Mouse (Mus musculus) hindbrain, embryonic 13.5 days (tissue): ENCODE results near the gene Zfp385c. TPM values are rescaled to one million over a fixed set of nuclear protein-coding genes. Genes with fewer than 3 reads are reported as not detected.

Experiments
- ATAC-seq: fragments of 200-750 bp; cut with Nextera tagmentation; 2 replicates; pipeline ENCODE4 v1.8.0; 2017; ENCODE audit warnings: moderate TSS enrichment; ENCODE audit not compliant: low FRiP score
- H3K27ac ChIP-seq: fragments of 300-500 bp; sonication (generic); 2 replicates; pipeline ENCODE4 v1.5.1; 2015; ENCODE audit warnings: inconsistent platforms, mild to moderate bottlenecking, moderate library complexity
- H3K27me3 ChIP-seq: fragments of 300-500 bp; sonication (generic); 2 replicates; pipeline ENCODE4 v1.6.1; 2015; ENCODE audit warnings: mild to moderate bottlenecking, inconsistent platforms
- H3K36me3 ChIP-seq: fragments of 300-500 bp; sonication (generic); 2 replicates; pipeline ENCODE4 v1.6.1; 2015; ENCODE audit warnings: mild to moderate bottlenecking, inconsistent platforms
- H3K4me1 ChIP-seq: fragments of 300-500 bp; sonication (generic); replicated peaks from 2 replicates; pipeline ENCODE4 v1.6.1; 2015; ENCODE audit warnings: inconsistent platforms
- H3K4me2 ChIP-seq: fragments of 300-500 bp; sonication (generic); 2 replicates; pipeline ENCODE4 v1.6.1; 2015; ENCODE audit warnings: inconsistent platforms, mild to moderate bottlenecking, moderate library complexity
- H3K4me3 ChIP-seq: fragments of 300-500 bp; sonication (generic); 2 replicates; pipeline ENCODE4 v1.5.1; 2015; ENCODE audit warnings: mild to moderate bottlenecking, inconsistent platforms
- H3K9ac ChIP-seq: fragments of 300-500 bp; sonication (generic); 2 replicates; pipeline ENCODE4 v1.6.1; 2015; ENCODE audit warnings: mild to moderate bottlenecking, inconsistent platforms
- H3K9me3 ChIP-seq: fragments of 300-500 bp; sonication (generic); 2 replicates; pipeline ENCODE4 v1.6.1; 2016; ENCODE audit warnings: inconsistent platforms
- WGBS: fragments of 180-500 bp; shearing (Covaris S2); methylation state at CpG from one replicate; pipeline ENCODE4 v1.1.7; 2015; 5-methylcytosine and 5-hydroxymethylcytosine counted together
- polyA plus RNA-seq: library from polyadenylated mRNA; unstranded; fragments of >200 nt; fragmentation: Nextera tagmentation; extraction: Ambion mirVana; gene quantifications from 2 replicates; pipeline ENCODE4 v1.2.1, GENCODE M21; 2015

Zfp385c gene
- polyA plus RNA-seq, 1 experiment from 2014 or later, result 0.13 TPM

DNA sequence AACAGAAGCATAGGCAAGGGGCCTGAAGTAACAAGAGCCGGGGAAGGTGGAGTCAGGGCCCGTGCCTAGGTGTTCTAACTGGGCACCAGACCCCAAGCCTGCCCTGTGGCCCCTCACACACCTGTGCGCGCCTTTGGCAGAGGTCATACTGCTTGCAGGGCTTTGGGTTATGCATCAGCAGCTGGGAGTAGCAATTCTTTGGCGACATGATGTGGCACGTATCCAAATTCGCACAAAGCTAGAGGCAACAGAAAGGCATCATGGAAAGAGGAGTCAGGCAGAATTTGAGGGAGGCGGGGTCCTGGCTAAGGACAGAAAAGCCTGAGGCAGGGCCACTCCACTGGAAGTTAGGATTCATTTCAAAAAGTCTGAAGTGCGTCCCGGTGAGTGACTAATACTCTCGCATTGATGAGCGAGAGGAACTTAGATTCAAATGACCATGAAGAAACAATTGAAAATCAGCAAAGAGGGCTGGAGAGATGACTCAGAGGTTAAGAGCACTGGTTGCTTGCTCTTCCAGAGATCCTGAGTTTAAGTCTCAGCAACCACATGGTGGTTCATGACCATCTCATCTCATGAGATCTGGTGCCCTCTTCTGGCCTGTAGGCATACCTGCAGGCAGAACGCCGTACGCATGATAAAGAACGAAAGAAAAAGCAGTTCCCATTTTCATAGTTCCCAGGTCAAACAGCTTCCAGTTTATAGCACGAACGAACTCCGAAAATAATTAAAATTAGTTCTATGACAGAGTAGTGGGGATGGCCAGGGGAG lies 10.0 kb upstream of the Zfp385c start:
- Histone ChIP-seq H3K4me2 (no peak overlapping the region), H3K27me3 (peaks cover 14% of the 10 kb centered on the region; the same call in 1 of the 2 replicates), H3K4me3 (no peak overlapping the region), H3K4me1 (peaks cover 10% of the 10 kb centered on the region), H3K9ac (no peak overlapping the region), H3K36me3 (peaks cover 30% of the 10 kb centered on the region), H3K9me3 (no peaks in the 10 kb centered on the region), H3K27ac (no peak overlapping the region)
- 40% methylated on average over 19 of the region's 19 CpGs for WGBS
- ATAC-seq, result 0 out of 2 replicates have a peak, but pooled peaks have one; percentile 52

DNA sequence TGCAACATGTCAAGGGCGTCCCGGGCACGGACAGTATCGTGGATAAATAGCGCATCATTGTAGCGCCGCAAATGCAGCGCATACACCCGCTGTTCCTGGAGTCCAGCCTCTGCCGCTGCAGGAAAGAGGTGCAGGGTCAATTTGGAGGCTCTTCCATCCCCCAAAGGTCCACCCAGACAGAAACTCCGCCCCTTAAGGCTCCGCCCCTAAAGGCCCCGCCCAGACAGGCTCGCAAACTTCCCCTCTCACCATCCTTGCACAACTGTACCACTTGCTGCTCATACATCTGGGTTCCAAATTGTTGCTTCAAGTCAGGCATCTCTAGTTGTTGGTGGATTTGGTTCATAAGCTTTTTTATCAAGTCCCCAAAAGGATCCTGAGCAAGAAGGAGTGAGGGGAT lies 9.0 kb upstream of the Zfp385c start:
- H3K36me3 ChIP-seq, result peaks cover 21% of the 10 kb centered on the region
- peaks cover 10% of the 10 kb centered on the region for H3K4me1 ChIP-seq
- no peaks in the 10 kb centered on the region for H3K9me3 ChIP-seq
- 0 out of 2 replicates have a peak overlapping the region, but pooled peaks have one; percentile 20 for H3K4me3 ChIP-seq
- H3K27ac ChIP-seq, result no peak overlapping the region
- 5% methylated on average over 14 of the region's 14 CpGs for WGBS
- no peak for ATAC-seq
- H3K27me3 ChIP-seq, result peaks cover 14% of the 10 kb centered on the region; the same call in 1 of the 2 replicates
- peak overlapping the region; percentile 60; the same call in 1 of the 2 replicates for H3K9ac ChIP-seq
- H3K4me2 ChIP-seq, result peak overlapping the region; percentile 34

DNA sequence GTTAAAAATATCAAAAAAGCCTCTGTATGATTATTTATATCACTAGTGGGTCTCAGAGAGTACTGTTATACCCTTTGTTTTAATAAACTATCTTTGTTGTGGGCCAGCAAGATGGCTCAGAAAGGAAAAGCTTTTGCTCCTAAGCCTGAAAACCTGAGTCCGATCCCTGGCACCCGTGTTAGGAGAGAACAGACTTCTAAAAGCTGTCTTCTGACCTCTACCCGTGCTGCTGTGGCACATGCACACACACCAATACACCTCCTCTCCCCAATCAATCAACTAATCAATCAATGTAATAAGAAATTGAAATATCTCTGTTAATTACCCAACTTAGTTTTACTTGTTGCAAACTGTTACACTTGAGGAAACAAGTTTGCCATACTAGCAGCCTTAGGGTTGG lies 8.5 kb upstream of the Zfp385c start:
- Histone ChIP-seq H3K9ac (no peak overlapping the region), H3K9me3 (no peaks in the 10 kb centered on the region), H3K27ac (no peak overlapping the region), H3K4me3 (no peak overlapping the region), H3K36me3 (peaks cover 15% of the 10 kb centered on the region), H3K4me1 (peaks cover 10% of the 10 kb centered on the region), H3K27me3 (peaks cover 14% of the 10 kb centered on the region; the same call in 1 of the 2 replicates), H3K4me2 (no peak overlapping the region; the same call in 1 of the 2 replicates)
- 76% methylated on average over 3 of the region's 3 CpGs for WGBS
- no peak for ATAC-seq

DNA sequence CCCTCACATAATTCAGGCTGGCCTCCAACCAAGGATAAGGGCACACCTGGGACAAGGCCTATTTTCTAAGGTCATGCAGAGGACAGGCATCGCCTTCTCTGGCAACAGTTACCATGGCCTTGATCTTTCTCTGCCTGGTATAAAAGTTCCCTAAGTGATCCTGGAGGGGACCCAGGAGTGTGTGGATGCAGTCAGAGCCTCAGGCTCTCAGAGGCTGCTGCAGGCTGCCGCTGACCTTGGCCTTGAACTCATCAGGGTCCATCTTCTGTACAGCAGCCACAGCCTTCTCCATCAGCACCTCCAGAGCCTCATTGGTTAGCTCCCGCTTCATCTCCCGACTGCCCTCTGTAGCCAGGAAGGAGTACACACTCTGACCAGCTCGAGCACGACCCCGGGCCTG lies 5.7 kb upstream of the Zfp385c start:
- Histone ChIP-seq H3K4me2 (no peak overlapping the region), H3K9me3 (no peaks in the 10 kb centered on the region), H3K27me3 (peaks cover 20% of the 10 kb centered on the region), H3K4me3 (no peak overlapping the region), H3K4me1 (peaks cover 14% of the 10 kb centered on the region), H3K36me3 (no peaks in the 10 kb centered on the region), H3K9ac (0 out of 2 replicates have a peak overlapping the region, but pooled peaks have one; percentile 4), H3K27ac (no peak overlapping the region)
- no peak for ATAC-seq
- 77% methylated on average over 7 of the region's 7 CpGs for WGBS

DNA sequence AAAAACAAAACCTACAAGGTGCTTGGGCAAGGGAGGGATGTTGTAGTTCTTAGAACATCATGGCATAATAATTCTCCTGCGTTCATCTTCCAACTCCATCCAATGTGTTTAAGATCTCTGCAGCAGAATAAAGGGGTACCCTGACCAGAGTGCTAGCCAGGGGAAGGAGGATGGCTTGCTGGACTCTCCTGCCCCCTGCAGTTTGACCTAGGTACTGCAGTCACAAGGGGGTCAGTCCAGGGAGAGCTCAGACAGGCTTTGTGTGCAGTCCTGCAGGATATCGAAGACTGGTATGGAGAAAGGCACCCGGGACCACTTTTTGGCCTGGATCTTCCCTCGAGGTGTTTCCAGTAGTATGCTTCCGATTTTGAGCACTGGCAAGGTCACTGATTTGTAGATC lies 2.7 kb upstream of the Zfp385c start:
- Histone ChIP-seq H3K27ac (no peak overlapping the region), H3K4me1 (peaks cover 18% of the 10 kb centered on the region), H3K4me2 (no peak overlapping the region), H3K36me3 (no peaks in the 10 kb centered on the region), H3K4me3 (no peak overlapping the region), H3K9ac (no peak overlapping the region), H3K27me3 (peaks cover 38% of the 10 kb centered on the region), H3K9me3 (no peaks in the 10 kb centered on the region)
- 24% methylated on average over 5 of the region's 5 CpGs for WGBS
- ATAC-seq, result no peak

DNA sequence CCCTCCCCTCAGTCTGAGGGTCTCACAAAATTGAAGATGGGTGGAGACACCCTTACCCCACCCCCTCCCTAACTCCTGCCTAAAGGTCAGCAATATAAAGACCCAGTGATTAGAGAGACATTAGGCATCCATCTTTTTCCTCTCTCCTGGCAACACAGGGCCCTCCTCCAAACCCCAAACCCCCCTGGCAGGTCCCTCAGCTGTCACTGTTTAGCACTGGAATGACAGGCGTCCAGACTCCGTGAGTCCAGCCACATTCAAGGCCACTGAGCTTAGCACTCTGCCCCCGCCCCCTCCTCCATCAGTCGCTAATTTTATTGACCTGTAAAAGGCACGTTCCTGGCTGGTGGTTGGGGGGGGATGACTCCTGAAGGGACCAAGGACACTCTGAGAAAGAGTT lies 899 bp upstream of the Zfp385c start:
- no peak overlapping the region for H3K27ac ChIP-seq
- H3K27me3 ChIP-seq, result peaks cover 41% of the 10 kb centered on the region
- H3K4me2 ChIP-seq, result no peak overlapping the region
- no peaks in the 10 kb centered on the region for H3K9me3 ChIP-seq
- H3K36me3 ChIP-seq, result no peaks in the 10 kb centered on the region
- ATAC-seq, result no peak
- no peak overlapping the region for H3K9ac ChIP-seq
- H3K4me1 ChIP-seq, result peaks cover 18% of the 10 kb centered on the region
- WGBS, result 33% methylated on average over 5 of the region's 5 CpGs
- H3K4me3 ChIP-seq, result no peak overlapping the region

DNA sequence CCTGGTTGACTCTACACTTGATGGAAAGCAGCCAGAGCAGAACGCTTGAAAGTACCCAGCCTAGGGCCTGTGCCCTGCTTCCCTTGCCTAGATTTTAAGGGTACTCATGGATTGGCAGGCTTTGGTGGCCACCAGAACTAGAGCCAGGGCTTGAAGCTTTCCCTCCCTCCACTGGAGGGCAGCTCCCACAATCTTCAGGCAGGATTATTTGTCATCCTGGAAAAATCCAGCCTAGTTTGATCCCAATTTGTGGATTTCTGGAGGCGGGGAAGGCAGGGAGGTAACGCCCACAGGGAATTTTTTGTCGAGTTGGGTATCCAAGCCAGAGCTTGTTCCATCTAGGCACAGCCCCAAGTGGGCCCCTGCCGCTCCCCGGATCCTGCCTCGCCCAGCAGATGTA lies 1.9 kb downstream of the Zfp385c start:
- no peak overlapping the region for H3K4me2 ChIP-seq
- ATAC-seq, result no peak
- peaks cover 18% of the 10 kb centered on the region for H3K4me1 ChIP-seq
- H3K27me3 ChIP-seq, result peaks cover 41% of the 10 kb centered on the region
- H3K4me3 ChIP-seq, result no peak overlapping the region
- no peaks in the 10 kb centered on the region for H3K36me3 ChIP-seq
- H3K9me3 ChIP-seq, result no peaks in the 10 kb centered on the region
- no peak overlapping the region for H3K27ac ChIP-seq
- WGBS, result 75% methylated on average over 7 of the region's 7 CpGs
- no peak overlapping the region for H3K9ac ChIP-seq

DNA sequence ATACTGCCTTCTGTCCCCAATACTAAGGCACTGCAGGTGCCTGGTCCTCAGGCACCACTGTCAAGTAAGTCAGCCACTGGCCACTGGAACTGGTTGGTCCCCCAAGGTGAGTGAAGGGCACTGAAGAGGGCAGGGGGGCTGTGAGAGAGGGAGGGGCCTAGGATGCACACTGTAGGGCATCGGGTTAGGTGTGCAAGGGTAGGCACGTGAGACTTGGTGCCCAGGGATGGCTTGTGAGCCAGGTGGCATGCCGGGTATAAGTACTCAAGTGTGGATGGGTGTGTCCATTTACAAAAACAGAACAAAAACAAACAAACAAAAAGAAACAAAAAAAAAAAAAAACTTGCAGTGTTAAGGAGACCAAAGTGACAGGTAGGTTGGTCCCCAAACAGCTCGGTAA lies 3.8 kb downstream of the Zfp385c start:
- Histone ChIP-seq H3K4me2 (no peak overlapping the region), H3K36me3 (no peaks in the 10 kb centered on the region), H3K9ac (no peak overlapping the region), H3K9me3 (no peaks in the 10 kb centered on the region), H3K4me3 (no peak overlapping the region), H3K27ac (no peak overlapping the region), H3K27me3 (peaks cover 38% of the 10 kb centered on the region), H3K4me1 (peaks cover 18% of the 10 kb centered on the region)
- ATAC-seq, result no peak
- WGBS, result 81% methylated on average over 4 of the region's 4 CpGs

DNA sequence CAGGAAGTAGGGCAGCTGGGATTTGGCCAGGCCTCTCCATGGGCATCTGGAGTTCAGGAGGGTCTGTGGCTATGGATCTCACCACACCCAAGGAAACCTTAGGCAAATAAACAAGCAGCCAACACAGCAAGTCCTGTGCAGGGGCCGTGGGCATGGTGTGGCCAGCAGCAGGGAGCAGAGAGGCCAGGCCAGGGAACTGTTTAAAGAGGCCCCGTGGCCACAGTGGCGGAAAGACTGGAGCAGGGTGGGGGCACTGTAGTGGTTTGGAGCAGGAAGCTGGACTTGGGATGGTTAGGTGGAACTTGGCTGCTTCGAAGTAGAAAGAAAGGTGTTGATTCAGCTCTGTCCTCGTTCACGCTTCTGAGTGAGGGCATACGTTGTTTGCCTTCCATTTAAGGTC lies 5.0 kb downstream of the Zfp385c start:
- no peaks in the 10 kb centered on the region for H3K9me3 ChIP-seq
- WGBS, result 85% methylated on average over 7 of the region's 7 CpGs
- H3K9ac ChIP-seq, result no peak overlapping the region
- H3K4me2 ChIP-seq, result no peak overlapping the region
- peaks cover 26% of the 10 kb centered on the region for H3K27me3 ChIP-seq
- H3K27ac ChIP-seq, result no peak overlapping the region
- no peak overlapping the region for H3K4me3 ChIP-seq
- ATAC-seq, result no peak
- no peaks in the 10 kb centered on the region for H3K36me3 ChIP-seq
- peaks cover 7% of the 10 kb centered on the region for H3K4me1 ChIP-seq

DNA sequence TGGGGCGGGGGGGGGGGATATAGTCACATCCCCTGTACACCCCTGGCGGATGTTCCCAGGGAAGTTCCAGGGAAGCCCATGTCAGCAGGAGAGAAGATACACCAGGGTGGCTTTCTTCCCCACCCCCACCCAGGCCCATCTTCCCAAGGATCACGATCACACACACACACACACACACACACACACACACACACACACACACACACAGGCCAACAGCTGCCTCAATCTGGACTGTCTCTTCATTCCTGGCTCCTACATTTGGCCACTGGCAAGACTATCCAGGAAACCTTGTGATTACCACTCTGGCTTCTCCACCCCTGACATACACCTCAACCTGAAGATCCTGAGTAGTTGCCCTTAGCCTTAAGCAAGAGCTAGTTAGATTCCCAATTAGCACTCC lies 6.9 kb downstream of the Zfp385c start:
- H3K27ac ChIP-seq, result no peak overlapping the region
- no peaks in the 10 kb centered on the region for H3K9me3 ChIP-seq
- no peak for ATAC-seq
- 88% methylated on average over 2 of the region's 3 CpGs for WGBS
- no peaks in the 10 kb centered on the region for H3K4me1 ChIP-seq
- H3K4me3 ChIP-seq, result no peak overlapping the region
- no peaks in the 10 kb centered on the region for H3K36me3 ChIP-seq
- no peak overlapping the region for H3K4me2 ChIP-seq
- H3K9ac ChIP-seq, result no peak overlapping the region
- peaks cover 7% of the 10 kb centered on the region for H3K27me3 ChIP-seq

DNA sequence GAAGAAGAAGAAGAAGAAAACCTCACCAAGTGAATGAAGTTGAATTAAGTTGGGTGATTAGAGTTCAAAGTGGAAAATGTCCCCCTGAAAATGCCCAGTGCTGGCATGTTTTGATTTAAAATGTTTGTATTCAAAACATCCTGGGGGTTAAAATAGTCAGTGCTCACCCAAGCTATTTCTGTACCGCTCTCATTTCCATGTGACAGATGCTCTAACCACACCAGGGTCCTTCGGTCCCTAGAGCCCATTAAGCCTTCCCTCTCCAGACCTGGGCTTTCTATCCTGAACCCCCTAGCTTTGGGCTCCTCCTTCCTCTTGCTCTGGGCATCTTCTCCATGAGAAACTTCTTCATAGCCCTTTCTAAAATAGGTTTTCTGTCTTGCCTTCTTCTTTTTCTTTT lies 8.2 kb downstream of the Zfp385c start:
- Histone ChIP-seq H3K9ac (no peak overlapping the region), H3K27me3 (no peaks in the 10 kb centered on the region), H3K36me3 (no peaks in the 10 kb centered on the region), H3K4me1 (no peaks in the 10 kb centered on the region), H3K27ac (no peak overlapping the region), H3K9me3 (no peaks in the 10 kb centered on the region), H3K4me2 (no peak overlapping the region), H3K4me3 (no peak overlapping the region)
- ATAC-seq, result no peak
- WGBS, result 77% methylated on average over 2 of the region's 2 CpGs

DNA sequence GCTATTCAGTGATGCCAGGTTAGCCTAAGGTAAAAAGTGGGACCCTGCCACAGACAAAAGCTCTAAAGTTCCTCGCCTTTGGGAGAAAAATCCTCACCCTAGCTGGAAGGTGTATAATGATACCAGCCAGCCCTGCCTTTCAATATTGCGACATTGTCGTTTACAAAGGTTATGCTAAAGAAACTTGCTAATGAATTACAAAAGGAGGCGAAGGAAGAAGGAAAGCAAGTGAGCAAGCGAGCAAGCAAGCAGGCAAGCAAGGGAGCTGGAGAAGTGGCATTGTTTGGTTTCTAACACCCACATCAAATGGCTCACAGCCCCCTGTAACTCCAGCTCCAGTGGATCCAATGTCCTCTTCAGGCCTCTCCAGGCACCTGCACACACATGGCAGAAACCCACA lies 9.7 kb downstream of the Zfp385c start:
- Histone ChIP-seq H3K27ac (no peak overlapping the region), H3K9me3 (no peaks in the 10 kb centered on the region), H3K4me3 (no peak overlapping the region), H3K9ac (no peak overlapping the region), H3K36me3 (no peaks in the 10 kb centered on the region), H3K4me1 (no peaks in the 10 kb centered on the region), H3K27me3 (no peaks in the 10 kb centered on the region), H3K4me2 (no peak overlapping the region)
- ATAC-seq, result no peak
- 67% methylated on average over 5 of the region's 5 CpGs for WGBS

DNA sequence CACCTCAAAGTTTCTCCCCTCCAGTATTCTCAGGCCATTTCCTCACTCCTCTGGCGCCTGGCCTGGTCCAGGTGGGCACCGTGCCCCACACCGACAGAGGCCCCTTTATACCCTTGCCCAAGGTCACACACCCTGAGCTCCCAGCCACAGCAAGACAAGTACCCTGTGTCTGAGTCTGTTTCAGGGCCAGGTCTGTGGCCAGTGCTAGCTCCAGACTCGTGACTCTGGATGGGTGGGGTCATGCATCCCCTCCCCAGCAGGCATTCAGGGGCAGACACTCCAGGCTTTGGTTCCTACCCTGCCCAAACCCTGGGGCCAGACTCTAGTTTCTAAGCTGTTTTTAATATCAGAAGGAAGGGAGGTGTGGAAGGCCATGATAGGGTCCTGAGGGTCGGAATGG lies 10.4 kb downstream of the Zfp385c start:
- WGBS, result 78% methylated on average over 5 of the region's 5 CpGs

More for the DNA sequence above, 10.4 kb downstream of the Zfp385c start:
- Histone ChIP-seq H3K4me2 (no peak overlapping the region), H3K36me3 (no peaks in the 10 kb centered on the region), H3K9ac (no peak overlapping the region), H3K4me1 (no peaks in the 10 kb centered on the region), H3K27ac (no peak overlapping the region), H3K9me3 (no peaks in the 10 kb centered on the region), H3K27me3 (no peaks in the 10 kb centered on the region; the same call in 1 of the 2 replicates), H3K4me3 (no peak overlapping the region)
- ATAC-seq, result no peak
